Mouse (Mus musculus) urinary bladder, postnatal 10 days (tissue): ENCODE measurements around the gene Zmynd8.
A peak's percentile ranks its signal among the peaks of the same experiment; 100 is the strongest.

Experiments
- DNase-seq: peaks from one replicate; pipeline ENCODE4 v3.0.0; 2022; ENCODE audit warnings: low spot score

Zmynd8 gene

GRCm38 (mm10) chr2:165899474-165899873, 658 bp upstream of the Zmynd8 start:
- DNase-seq = no peak

DNA sequence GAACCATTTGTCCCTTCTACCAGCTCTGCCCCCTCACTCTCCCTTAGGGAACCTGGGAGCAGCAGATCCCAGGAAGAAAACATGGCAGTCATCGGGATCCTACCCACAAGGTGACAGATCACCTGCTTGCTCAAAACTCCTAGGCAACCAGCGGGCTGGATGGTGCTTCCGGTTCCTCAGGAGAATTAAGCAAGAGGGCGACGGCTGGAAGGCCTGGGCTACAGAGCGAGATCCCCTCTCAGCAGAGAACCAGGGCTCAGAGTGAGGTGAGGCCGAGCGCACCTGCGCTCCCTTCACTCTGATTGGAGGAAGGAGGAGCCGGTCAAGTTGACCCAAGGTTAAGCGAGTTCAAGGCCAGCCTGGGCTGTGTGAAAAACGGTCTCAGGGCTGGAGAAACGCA, 2.6 kb downstream of the Zmynd8 start:
- DNase-seq = no peak

DNA sequence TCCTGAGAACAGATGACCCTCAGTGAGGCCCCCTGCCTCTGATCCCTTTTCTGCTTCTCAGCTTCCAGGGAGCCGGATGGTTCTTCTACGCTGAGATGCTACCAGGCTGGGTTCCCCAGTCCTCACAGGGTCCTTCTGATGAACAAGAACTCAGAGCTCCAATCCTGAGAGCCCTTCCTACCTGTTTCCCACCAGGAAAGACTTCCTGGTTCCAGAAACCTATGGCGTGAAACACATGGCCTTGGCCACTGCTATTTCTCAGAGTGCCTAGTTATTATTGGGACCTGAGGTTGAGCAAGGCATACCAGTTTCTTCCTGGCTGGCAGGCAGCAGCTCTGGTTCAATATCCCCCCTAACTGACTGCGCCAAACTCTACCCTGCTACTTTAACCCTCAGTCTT, 3.1 kb downstream of the Zmynd8 start:
- no peak for DNase-seq

- DNase-seq = no peak
These were observed 4.3 kb downstream of the Zmynd8 start for GRCm38 (mm10) chr2:165894533-165894932.

DNA sequence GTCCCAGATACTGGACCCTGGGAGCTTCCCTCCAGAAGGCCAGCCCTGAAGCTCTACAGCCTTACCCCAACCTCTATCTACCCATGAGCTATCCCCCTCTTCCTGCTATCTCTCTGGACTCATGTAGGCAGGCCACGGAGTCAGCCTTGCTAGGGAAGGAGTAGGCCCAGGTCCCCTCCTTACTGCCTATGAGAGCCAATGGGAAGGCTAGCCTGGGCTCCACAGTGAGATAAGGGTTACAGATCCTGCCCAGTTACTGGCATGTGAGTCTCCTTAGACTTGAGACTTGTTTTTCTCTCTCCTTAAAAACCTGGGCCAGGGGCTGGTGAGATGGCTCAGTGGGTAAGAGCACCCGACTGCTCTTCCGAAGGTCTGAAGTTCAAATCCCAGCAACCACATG, 5.6 kb downstream of the Zmynd8 start:
- no peak for DNase-seq

GRCm38 (mm10) chr2:165892626-165893025, 6.2 kb downstream of the Zmynd8 start:
- no peak for DNase-seq

DNA sequence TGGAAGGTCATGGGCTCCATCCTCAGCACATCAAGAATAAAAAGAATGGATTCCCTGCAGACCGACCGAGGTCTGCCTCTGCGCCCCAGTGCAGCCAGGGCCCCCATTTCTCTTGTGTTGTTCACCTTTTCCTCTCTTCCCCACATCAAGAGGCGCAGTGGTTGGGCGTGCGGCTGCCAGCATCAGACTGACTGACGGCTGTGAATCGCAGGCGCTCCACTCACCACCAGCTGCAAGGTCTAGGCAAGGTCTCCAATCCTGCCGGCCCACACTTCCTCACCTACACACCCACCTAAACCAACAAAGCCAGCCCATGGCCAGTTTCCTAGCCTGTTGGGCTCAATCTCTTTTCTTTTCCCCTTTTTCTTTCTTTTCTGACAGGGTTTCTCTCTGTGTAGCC, 8.4 kb downstream of the Zmynd8 start:
- no peak for DNase-seq

GRCm38 (mm10) chr2:165889874-165890273, 8.9 kb downstream of the Zmynd8 start:
- no peak for DNase-seq

- DNase-seq = no peak
These were observed 9.6 kb downstream of the Zmynd8 start for GRCm38 (mm10) chr2:165889266-165889665.

DNA sequence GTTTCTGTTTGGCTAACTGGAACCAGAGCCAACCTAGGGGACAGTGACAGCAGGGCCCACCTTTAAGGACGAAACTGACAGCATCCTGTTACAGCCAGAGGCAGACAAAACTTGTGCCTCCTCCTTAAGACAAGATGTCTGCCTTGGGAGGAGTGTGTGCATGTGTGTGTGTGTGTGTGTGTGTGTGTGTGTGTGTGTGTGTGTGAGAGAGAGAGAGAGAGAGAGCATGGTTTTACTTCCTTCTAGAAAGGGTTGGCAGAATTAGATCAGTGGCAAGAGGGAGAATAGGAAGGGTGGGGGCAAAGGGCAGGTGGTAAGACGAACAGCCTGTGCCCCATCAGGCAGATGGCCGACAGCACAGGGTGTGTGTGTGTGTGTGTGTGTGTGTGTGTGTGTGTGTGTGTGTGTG, 10.0 kb downstream of the Zmynd8 start:
- no peak for DNase-seq

DNA sequence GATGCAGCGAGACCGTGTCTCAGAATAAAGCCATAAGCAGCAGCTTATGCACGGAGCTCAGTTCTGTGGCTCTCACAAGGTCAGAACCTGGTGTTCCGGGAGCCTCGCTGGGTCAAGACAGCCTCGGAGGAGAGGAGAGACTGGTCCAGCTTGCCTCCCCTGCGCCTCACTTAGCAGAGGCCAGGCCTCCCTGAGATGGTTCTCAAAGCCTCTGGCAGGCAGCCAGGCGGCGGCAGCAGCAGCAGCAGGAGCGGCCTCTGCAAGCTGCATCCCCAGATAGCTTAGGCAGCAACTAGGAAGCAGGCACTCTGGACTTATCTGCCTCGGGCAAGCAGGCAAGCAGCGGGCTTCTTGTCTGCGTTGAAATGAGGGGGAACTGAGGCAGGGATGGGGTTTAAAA, 10.4 kb downstream of the Zmynd8 start:
- peak; percentile 52 for DNase-seq

DNA sequence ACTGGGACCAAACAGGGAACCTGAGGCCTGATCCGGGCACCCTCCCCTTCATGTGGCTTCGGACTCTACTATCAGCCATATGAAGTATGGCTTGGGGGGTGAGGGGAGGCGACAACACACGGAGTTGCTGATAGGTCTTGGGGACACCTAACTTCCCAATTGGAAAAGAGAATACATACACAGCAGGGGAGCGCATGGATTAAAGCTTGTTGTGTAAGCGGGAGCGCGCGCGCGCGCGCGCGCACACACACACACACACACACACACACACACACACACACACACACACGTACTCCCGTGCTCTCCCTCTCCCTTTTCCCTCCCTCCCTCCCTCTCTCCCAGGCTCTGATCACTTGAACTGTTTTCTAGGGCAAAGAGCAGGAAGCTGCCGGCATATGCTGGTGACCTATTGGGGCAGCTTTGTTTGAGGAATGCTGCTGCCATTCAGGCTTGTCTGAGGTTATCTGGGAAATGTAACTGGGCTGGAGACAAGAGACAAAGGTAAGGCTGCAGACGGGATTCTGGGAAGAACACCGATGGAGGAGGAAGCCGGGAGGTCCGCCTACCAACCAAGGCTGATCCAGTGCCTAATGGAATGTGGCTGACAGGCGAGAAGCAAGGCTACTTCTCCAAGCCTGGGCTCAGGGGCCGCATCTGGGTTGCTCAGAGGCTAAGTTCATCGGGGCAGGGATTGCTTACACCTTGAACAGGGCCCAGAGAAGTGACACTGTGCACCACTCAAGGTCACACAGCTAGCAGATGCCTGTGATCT, 11.8 kb downstream of the Zmynd8 start:
- DNase-seq = no peak

DNA sequence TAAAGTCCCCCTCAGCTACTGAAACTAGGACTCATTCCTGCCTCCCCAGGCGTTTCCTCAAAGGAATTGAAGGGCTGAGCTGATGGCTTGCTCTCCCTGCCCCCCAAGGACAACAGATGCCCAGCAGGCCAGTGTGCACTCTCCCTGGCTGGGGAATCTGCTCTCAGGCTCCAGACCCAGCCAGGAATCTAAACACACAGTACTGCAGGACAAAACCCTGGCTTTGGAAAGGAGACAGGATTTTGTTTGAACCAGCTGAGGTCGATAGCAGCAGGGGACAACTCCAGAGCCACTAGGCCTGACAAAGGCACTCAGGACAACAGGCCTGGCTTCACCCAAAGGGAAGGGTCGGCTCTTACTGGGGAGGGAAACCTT, 12.3 kb downstream of the Zmynd8 start:
- DNase-seq = no peak

GRCm38 (mm10) chr2:165885951-165886320, 12.9 kb downstream of the Zmynd8 start:
- no peak for DNase-seq

GRCm38 (mm10) chr2:165885225-165885950, 13.4 kb downstream of the Zmynd8 start:
- DNase-seq = no peak

- peak; percentile 72 for DNase-seq
These were observed 14.1 kb downstream of the Zmynd8 start for GRCm38 (mm10) chr2:165884577-165885224.

DNA sequence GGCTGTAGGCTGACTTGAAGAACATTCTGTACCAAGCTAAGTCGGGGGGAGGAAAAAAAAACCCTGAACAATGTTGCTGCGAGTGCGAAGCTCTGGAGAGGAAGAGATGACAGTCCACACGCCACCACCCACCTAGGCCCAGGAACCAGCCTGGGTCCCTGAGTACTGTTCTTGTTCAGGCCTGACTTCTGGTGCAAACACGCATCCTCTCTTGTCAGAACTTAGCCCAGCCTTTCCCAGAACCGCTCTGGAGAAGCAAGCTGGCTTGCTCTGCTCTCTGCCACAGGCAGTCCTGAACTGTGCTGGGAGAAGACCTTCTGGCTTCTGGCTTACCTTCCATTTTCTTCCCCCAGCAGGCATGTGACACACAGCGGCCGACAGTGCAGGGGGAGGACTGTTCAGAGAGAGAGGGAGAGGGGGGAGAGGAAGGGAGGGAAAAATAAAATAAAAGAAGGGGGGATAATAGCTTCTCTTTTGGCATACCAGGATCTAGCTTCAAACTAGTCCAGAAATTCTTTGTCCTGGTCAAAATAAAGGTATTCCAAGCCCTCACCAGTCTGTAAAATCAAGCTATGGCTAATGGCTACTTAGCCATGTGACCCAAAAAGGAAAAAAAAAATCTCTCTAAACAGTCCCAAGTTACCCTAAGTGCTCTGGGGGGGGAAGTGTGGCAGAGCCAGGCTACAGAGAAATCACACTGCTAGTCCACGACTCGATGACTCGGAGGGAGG, 14.8 kb downstream of the Zmynd8 start:
- no peak for DNase-seq

GRCm38 (mm10) chr2:165883006-165883405, 15.8 kb downstream of the Zmynd8 start:
- DNase-seq = no peak

GRCm38 (mm10) chr2:165881585-165882431, 17.0 kb downstream of the Zmynd8 start:
- DNase-seq = no peak

- no peak for DNase-seq
These were observed 17.6 kb downstream of the Zmynd8 start for GRCm38 (mm10) chr2:165881220-165881584.

DNA sequence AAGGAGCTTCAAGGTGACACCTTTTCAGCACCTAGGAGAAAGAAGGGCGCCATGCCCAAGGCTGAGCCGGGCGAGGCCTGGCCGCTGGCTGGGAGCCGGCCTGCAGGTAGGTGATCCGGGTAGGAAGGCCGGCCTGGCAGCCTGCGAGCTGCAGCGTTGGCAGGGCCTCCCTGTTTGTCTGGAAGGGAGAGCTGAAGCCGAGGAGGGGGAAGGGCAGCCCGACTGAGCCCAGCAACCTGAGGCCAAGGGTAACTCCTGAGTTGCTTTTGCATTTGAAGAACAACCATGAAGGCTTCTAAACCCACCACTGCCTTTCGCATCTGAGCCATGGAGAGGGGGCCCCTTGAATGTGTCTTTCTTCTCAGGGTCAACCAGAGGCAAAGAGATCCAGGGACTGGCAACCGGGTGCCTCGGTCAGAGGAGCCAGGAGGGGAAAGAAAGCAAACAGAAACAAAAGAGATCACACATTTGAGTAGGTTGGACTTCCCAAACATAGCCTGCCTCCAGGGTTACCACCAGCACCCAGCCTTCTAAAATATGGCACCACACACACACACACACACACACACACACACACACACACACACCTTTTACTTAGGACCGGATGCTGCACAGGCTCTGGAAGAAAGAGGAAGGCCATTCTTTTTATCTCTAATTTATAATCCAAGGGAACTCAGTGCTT, 18.2 kb downstream of the Zmynd8 start:
- no peak for DNase-seq
